Mouse (Mus musculus): ENCODE results near the gene Rev3l.

Gene Rev3l

DNA sequence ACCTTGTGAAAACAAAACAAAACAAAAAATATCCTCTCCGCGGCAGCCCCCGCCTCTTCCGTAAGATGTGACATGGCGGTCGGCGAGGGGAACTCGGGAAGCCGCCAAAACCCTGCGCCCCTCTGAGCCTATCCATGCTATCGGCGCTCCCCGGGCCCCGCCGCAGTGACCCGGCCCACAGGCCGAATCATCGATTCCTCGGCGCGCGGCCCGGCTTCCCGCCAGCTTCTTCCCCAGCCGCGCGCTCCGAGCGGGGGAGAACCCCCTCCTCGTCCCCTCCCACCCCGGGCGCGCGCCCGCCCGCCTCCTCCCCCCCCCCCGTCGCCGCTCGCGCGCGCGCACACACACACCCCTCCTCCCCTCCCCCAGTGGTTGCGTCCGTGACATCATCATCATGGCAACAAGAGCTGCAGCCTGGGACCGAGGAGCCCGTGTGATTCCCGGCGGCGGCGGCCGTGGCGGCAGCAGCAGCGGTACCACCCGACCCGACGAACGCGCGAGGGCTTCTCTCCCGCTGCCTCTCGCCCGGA, at the start of gene Rev3l:
TSS of gene Rev3l (plus strand) at position 383 of the 530 bp plus-strand sequence.
- DNase-seq = peak; percentile 90

DNA sequence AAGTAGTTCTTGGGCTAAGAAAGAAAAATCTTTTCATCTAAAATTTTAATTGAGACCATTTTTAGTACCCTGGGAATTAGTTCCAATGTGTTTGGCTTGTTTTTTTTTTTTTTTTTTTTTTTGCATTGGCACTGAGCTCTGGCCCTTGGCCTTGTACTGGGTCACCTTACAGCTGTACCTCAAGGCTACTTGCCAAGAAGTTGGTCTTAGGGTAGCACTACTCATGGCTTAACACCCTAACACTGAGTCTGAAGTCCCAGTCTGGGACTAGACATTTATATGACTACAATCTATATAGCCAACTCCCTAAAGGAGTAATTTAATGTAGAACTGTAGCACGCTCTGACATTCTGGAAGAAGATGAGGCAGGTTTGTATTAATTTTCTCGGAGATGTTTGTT, 49.4 kb upstream of the Rev3l start:
- no peak for DNase-seq

DNA sequence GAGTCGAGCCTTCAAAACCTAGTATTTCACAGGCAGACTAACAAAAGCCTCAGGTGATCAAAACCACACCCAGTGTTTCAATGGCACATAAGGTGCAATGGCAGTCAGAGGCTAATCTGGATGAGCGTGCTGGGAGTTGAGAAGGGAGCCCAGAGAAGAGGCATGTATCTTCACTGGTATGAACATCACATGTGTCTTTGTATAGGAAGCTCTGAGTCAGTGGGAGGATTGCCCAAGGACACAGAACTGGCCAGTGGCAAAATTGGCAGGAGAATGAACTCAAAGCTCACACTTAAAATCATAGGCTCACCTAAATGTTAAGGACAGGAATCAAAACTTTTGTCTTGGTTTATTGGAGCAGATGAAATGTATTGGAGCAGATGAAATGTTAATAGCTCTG, 48.4 kb upstream of the Rev3l start:
- DNase-seq = no peak

GRCm38 (mm10) chr10:39686811-39687210, 45.1 kb upstream of the Rev3l start:
- DNase-seq = peak; percentile 5

GRCm38 (mm10) chr10:39687851-39688250, 44.1 kb upstream of the Rev3l start:
- DNase-seq = no peak

GRCm38 (mm10) chr10:39691351-39692064, 40.4 kb upstream of the Rev3l start:
- DNase-seq = no peak

- no peak for DNase-seq
These were observed 39.8 kb upstream of the Rev3l start for GRCm38 (mm10) chr10:39692152-39692551.

- no peak for DNase-seq
These were observed 24.0 kb upstream of the Rev3l start for GRCm38 (mm10) chr10:39707717-39708510.

DNA sequence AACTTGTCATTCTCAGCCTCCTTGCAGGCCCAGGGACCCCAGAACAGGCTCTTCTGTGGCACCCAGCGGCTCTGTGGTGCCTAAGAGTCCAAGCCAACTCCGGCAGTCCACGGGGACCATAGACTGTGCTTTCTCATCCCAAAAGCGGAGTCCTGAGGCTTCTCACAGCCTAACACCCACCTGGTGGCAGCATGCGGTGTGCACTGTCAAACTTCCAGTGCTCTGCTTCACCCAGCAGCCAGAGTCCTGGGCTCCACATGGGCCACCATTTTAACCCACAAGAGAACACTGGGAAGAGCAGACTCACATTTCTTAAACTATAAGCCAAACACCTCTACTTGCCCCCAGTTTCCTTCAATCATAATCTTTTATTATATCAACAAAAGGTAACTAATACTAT, 15.0 kb upstream of the Rev3l start:
- DNase-seq = no peak

GRCm38 (mm10) chr10:39730976-39731735, 762 bp upstream of the Rev3l start:
- peak; percentile 92 for DNase-seq

DNA sequence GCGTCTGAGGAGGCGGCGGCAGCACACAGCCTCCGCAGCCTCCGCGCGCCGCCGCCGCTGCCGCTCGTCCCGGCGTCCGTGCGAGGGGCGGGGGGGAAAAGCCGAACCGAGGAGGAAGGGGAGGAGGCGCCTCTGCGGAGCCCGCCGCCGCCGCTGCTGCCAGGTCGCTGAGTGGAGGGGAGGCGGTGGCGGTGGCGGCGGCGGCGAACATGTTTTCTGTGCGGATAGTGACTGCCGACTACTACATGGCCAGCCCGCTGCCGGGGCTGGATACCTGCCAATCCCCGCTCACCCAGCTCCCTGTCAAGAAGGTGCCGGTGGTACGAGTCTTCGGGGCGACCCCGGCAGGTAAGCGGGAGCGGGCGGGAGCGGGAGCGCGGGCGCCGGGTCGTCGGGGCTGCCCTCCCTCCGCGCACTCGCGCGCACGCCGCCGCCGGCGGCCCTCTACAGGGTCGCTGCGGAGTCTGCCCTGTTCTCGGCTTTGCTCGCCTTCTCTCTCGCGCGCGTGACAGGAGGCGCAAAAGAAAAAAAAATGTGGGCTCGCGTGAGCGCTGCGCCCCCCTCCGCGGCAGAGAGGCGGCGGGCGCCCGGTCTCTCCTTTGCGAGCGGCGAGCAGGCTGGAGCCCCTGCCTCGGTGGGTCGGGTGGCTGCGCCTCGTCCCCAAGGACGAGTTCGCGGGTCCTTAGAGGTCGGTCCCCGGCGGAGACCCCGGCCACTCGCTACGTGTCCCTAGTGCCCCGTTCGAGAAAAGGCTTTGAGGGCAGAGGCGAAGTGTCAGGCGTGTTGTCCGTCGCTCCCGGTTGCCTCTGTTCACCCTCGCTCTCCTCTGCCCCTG, 565 bp downstream of the Rev3l start:
- peak; percentile 87 for DNase-seq

DNA sequence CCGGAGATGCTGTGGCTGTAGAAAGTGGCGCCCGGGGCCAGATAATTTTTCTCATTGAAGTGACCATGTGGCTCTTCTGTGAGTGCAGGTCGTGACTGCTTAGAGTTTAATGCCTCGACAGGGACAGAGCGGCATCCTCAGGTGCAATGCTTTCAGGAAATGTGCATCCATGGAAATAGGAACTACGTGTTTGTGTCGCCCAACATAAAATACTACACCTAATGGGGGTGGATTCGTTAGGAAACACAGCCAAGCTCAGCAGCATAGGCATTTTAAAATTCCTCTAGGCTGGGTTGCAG, 1.1 kb downstream of the Rev3l start:
- DNase-seq = no peak

DNA sequence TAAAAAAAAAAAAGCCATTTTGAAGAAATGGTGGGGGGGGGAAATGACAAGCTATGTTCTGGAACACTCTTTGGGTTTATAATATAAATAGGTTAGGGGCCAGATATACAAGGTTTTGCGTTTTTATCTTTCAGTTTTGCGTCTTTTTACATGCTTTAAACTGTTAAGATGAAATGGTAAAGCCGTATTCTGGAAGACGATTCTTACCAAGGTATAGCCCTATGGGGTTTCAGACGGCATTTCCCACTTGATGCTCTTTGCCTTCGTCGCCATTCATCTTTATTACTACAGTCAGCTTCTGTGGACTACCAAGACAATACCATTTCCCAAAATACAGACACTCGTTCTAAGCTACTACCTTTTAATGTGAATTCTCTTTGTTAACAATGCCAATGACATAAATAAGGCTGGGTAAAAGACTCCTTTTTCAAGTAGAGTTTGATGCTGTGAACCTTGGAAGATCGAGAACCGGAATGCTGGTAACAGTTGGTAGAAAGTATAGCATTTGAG, 1.6 kb downstream of the Rev3l start:
- DNase-seq = no peak

DNA sequence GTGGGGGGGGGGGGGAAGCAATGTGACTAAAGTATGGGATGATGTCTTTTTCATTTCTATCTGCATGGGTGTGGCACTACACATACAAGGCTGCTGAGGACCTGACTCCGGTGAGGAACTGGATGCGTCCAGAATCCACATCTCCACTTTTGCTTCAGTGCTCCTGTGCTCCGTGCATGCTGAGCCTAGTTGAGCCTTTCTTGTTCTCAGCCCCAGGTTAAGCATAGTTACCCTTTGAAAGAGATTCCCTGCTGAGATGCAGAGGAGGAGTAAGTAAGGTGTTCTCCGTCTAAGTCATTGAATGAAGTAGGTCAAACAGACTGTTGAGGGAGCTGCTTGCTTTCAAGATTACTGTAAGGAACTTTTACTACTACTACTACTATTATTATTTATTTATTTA, 4.3 kb downstream of the Rev3l start:
- DNase-seq = no peak

- DNase-seq = no peak
These were observed 10.1 kb downstream of the Rev3l start for GRCm38 (mm10) chr10:39742057-39742456.

DNA sequence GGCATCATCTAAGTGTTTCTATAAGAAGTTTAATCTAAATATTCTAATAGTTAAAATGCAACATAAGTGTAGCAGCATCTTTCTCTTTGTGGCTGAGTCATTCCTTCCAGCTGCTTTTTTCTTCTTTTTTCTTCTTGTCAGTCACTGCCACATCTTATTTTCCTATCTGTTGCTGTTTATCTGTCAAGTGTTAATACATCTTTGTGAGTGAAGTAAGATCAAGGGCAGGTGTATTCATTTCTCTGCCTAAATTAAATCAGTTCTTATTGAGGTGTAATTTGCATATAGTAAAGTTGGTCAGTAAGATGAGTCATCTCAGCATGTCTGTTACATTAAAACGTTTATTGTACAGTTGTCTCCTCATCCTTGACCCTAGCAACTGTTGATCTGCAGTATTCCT, 32.8 kb downstream of the Rev3l start:
- no peak for DNase-seq

DNA sequence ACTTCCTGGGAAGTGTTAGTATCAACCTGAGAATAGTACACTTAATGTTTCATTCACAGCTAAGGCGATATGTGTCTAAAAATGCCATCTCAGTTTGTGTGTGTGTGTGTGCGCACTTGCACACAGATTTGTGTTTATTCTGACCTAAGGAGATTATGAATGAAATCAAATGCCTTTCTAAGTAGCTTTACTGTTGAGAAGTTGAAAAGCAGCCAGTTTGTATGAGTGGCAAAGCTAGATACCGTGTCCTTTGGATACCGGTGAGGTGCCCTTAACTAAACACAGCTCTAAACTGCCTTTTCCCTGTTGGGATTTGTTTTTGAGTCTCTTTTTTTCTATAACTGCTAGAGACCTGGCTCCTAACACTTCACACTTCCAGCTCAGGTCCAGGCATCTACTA, 34.8 kb downstream of the Rev3l start:
- no peak for DNase-seq

DNA sequence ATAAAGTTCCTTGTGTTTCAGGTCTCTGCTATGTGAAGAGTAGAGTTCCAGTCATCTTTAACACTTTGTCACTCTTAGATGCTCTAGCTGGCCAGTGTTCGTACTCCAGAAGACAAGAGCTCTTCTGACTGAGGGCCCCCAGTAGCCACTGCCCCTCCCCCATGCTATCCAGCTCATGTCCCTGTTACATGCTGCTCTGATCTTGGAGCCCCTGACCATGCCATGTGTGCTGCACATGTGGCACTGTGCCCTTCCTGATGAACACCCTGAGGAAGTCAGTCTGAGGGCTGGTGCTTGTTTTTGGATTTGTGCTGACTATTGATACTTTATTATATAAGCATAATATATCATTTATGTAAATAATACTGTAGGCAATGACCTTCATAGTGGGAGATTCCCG, 40.3 kb downstream of the Rev3l start:
- DNase-seq = no peak

- no peak for DNase-seq
These were observed 42.2 kb downstream of the Rev3l start for GRCm38 (mm10) chr10:39773940-39774726.

- peak; percentile 25 for DNase-seq
These were observed 45.0 kb downstream of the Rev3l start for GRCm38 (mm10) chr10:39776927-39777326.

GRCm38 (mm10) chr10:39778305-39778704, 46.4 kb downstream of the Rev3l start:
- DNase-seq = no peak

- no peak for DNase-seq
These were observed 53.3 kb downstream of the Rev3l start for GRCm38 (mm10) chr10:39785241-39785640.
